Mouse (Mus musculus) MEL (cell line): ENCODE data around the gene Mturn. TPM values are rescaled to one million over a fixed set of nuclear protein-coding genes. Genes with fewer than 3 reads are reported as not detected.

ENCODE experiments used
- DNase-seq: peaks from one replicate; pipeline ENCODE4 v3.0.0; 2011; ENCODE audit warnings: low read depth, low spot score
- H3K27ac ChIP-seq: 2 replicates; pipeline ENCODE4 v1.5.1; 2012; ENCODE audit warnings: low read depth, mild to moderate bottlenecking, control low read depth, low read length, moderate library complexity; ENCODE audit not compliant: control insufficient read depth
- H3K27me3 ChIP-seq, 2 experiments: fragments of 150-350 bp in 1 of 2; sonication (generic) in 1 of 2; 2 replicates each; pipeline ENCODE4 v1.6.1; 2012; ENCODE audit warnings: low read length in 2 of 2, mild to moderate bottlenecking in 2 of 2, improper control_type of control experiment in 1 of 2, moderate library complexity in 1 of 2; ENCODE audit not compliant: insufficient read depth in 2 of 2, control insufficient read depth in 1 of 2
- H3K36me3 ChIP-seq, 2 experiments: 2 replicates each; pipeline ENCODE4 v1.6.1; 2012 to 2014; ENCODE audit warnings: low read length in 2 of 2, improper control_type of control experiment in 1 of 2, inconsistent platforms in 1 of 2, mild to moderate bottlenecking in 1 of 2; ENCODE audit not compliant: insufficient read depth in 2 of 2, control insufficient read depth in 1 of 2
- H3K4me1 ChIP-seq, 2 experiments: fragments of 150-350 bp in 1 of 2; sonication (generic) in 1 of 2; 2 replicates each; pipeline ENCODE4 v1.6.1; 2012; ENCODE audit warnings: low read length in 2 of 2, improper control_type of control experiment in 1 of 2, mild to moderate bottlenecking in 1 of 2; ENCODE audit not compliant: insufficient read depth in 2 of 2, control insufficient read depth in 1 of 2
- H3K4me3 ChIP-seq, 2 experiments: fragments of 150-350 bp in 1 of 2; sonication (generic) in 1 of 2; 2 replicates each; pipeline ENCODE4 v1.5.1; 2012; ENCODE audit warnings: low read depth in 2 of 2, low read length in 2 of 2, mild to moderate bottlenecking in 2 of 2, moderate library complexity in 2 of 2, control low read depth in 1 of 2, improper control_type of control experiment in 1 of 2; ENCODE audit not compliant: control insufficient read depth in 1 of 2, insufficient read depth in 1 of 2
- H3K79me2 ChIP-seq: 2 replicates; pipeline ENCODE4 v1.6.1; 2012; ENCODE audit warnings: mild to moderate bottlenecking, low read length, moderate library complexity; ENCODE audit not compliant: control insufficient read depth, poor library complexity, insufficient read depth
- H3K9ac ChIP-seq: 2 replicates; pipeline ENCODE4 v1.6.1; 2012; ENCODE audit warnings: low read depth, mild to moderate bottlenecking, control low read depth, low read length, moderate library complexity; ENCODE audit not compliant: control insufficient read depth, poor library complexity, severe bottlenecking
- H3K9me3 ChIP-seq: fragments of 150-350 bp; sonication (generic); replicated peaks from 2 replicates; pipeline ENCODE4 v1.6.1; 2012; ENCODE audit warnings: mild to moderate bottlenecking, low read length, improper control_type of control experiment, moderate library complexity; ENCODE audit not compliant: insufficient read depth
- BHLHE40 ChIP-seq: IDR thresholded peaks from 2 replicates; pipeline ENCODE4 v1.6.1; 2012; ENCODE audit warnings: low read depth, mild to moderate bottlenecking, inconsistent platforms, low read length, improper control_type of control experiment, borderline replicate concordance
- CHD1 ChIP-seq: IDR thresholded peaks from 2 replicates; pipeline ENCODE4 v1.6.1; 2012; ENCODE audit warnings: low read depth, mild to moderate bottlenecking, inconsistent platforms, low read length, improper control_type of control experiment
- CTCF ChIP-seq, 3 experiments: IDR thresholded peaks in 2 of 3; conservative IDR thresholded peaks in 1 of 3; 2 replicates each; pipeline ENCODE4 v1.5.1; 2011 to 2012; ENCODE audit warnings: low read length in 3 of 3, low read depth in 2 of 3, mild to moderate bottlenecking in 2 of 3, improper control_type of control experiment in 1 of 3, inconsistent platforms in 1 of 3, mixed read lengths in 1 of 3, moderate library complexity in 1 of 3; ENCODE audit not compliant: control insufficient read depth in 1 of 3, insufficient read depth in 1 of 3, poor library complexity in 1 of 3, severe bottlenecking in 1 of 3
- EP300 ChIP-seq, 2 experiments: IDR thresholded peaks; 2 replicates each; pipeline ENCODE4 v1.6.1; 2011; ENCODE audit warnings: improper control_type of control experiment in 2 of 2, low read length in 2 of 2, low read depth in 1 of 2, mild to moderate bottlenecking in 1 of 2
- GABPA ChIP-seq: IDR thresholded peaks from 2 replicates; pipeline ENCODE4 v1.6.1; 2012; ENCODE audit warnings: low read depth, mild to moderate bottlenecking, inconsistent platforms, low read length, improper control_type of control experiment, moderate library complexity
- GATA1 ChIP-seq: IDR thresholded peaks from 2 replicates; pipeline ENCODE4 v1.6.1; 2011; ENCODE audit warnings: low read depth, low read length, improper control_type of control experiment
- JUND ChIP-seq: IDR thresholded peaks from 2 replicates; pipeline ENCODE4 v1.6.1; 2011; ENCODE audit warnings: low read depth, mild to moderate bottlenecking, improper control_type of control experiment, low read length
- MAX ChIP-seq: IDR thresholded peaks from 2 replicates; pipeline ENCODE4 v1.6.1; 2011; ENCODE audit warnings: low read length, improper control_type of control experiment
- MXI1 ChIP-seq: IDR thresholded peaks from 2 replicates; pipeline ENCODE4 v1.6.1; 2011; ENCODE audit warnings: mild to moderate bottlenecking, low read depth, low read length, improper control_type of control experiment
- POLR2A ChIP-seq, 2 experiments: IDR thresholded peaks; 2 replicates each; pipeline ENCODE4 v1.6.1; 2011 to 2012; ENCODE audit warnings: low read length in 2 of 2, mild to moderate bottlenecking in 2 of 2, control low read depth in 1 of 2, improper control_type of control experiment in 1 of 2, low read depth in 1 of 2, moderate library complexity in 1 of 2; ENCODE audit not compliant: control insufficient read depth in 1 of 2, insufficient read depth in 1 of 2, poor library complexity in 1 of 2
- POLR2AphosphoS2 ChIP-seq: IDR thresholded peaks from 2 replicates; pipeline ENCODE4 v1.6.1; 2011; ENCODE audit warnings: low read length, improper control_type of control experiment
- POLR2AphosphoS5 ChIP-seq: IDR thresholded peaks from 2 replicates; pipeline ENCODE4 v1.6.1; 2012; ENCODE audit warnings: low read depth, borderline replicate concordance, mild to moderate bottlenecking, inconsistent platforms, low read length, moderate library complexity, mixed read lengths
- RCOR1 ChIP-seq: IDR thresholded peaks from 2 replicates; pipeline ENCODE4 v1.6.1; 2012; ENCODE audit warnings: low read depth, mild to moderate bottlenecking, inconsistent platforms, low read length, improper control_type of control experiment
- SMC3 ChIP-seq: IDR thresholded peaks from 2 replicates; pipeline ENCODE4 v1.6.1; 2011; ENCODE audit warnings: low read depth, low read length, improper control_type of control experiment
- TAL1 ChIP-seq: IDR thresholded peaks from 2 replicates; pipeline ENCODE4 v1.6.1; 2012; ENCODE audit warnings: mild to moderate bottlenecking, inconsistent platforms, low read length, moderate library complexity, mixed read lengths
- TBP ChIP-seq: IDR thresholded peaks from 2 replicates; pipeline ENCODE4 v1.8.0; 2011; ENCODE audit warnings: low read depth, low read length, improper control_type of control experiment
- TCF12 ChIP-seq: IDR thresholded peaks from 2 replicates; pipeline ENCODE4 v1.6.1; 2014; ENCODE audit warnings: low read depth, mild to moderate bottlenecking, inconsistent platforms, low read length, improper control_type of control experiment, moderate library complexity
- USF1 ChIP-seq: IDR thresholded peaks from 2 replicates; pipeline ENCODE4 v1.6.1; 2014; ENCODE audit warnings: low read depth, mild to moderate bottlenecking, inconsistent platforms, low read length, improper control_type of control experiment, moderate library complexity
- ZMIZ1 ChIP-seq: IDR thresholded peaks from 2 replicates; pipeline ENCODE4 v1.6.1; 2012; ENCODE audit warnings: low read depth, mild to moderate bottlenecking, inconsistent platforms, low read length, improper control_type of control experiment, moderate library complexity
- ZNF384 ChIP-seq: IDR thresholded peaks from 2 replicates; pipeline ENCODE4 v1.6.1; 2012; ENCODE audit warnings: low read depth, mild to moderate bottlenecking, inconsistent platforms, low read length, improper control_type of control experiment
- polyA plus RNA-seq, 2 experiments: library from polyadenylated mRNA; stranded (reverse) in 1 of 2; unstranded in 1 of 2; fragments of >175 nt in 1 of 2; fragments of >200 nt in 1 of 2; gene quantifications; 2 replicates each; pipeline versions ENCODE4 v1.2.1 to v1.2.4; 2012; ENCODE audit warnings: low replicate concordance in 2 of 2, low read depth in 1 of 2; ENCODE audit not compliant: insufficient read length in 2 of 2, insufficient read depth in 1 of 2, missing spikeins in 1 of 2
- total RNA-seq: library from RNA; depleted of rRNA; stranded (reverse); fragments of 300-350 nt; gene quantifications from 2 replicates; pipeline ENCODE4 v1.2.3, GENCODE M21; 2012

Mturn gene
- total and polyA plus RNA-seq, 3 experiments = 0.31 to 1.1 TPM; not detected in 1

GRCm38 (mm10) chr6:54701901-54702300, 20.5 kb downstream of the Mturn start:
- no peak overlapping the region for H3K4me3 ChIP-seq
- DNase-seq = no peak
- no peaks in the 10 kb centered on the region for H3K9me3 ChIP-seq
- H3K27ac ChIP-seq = no peak overlapping the region
- H3K36me3 ChIP-seq = no peaks in the 10 kb centered on the region
- no peaks in the 10 kb centered on the region; a peak in 1 of 4 replicates for H3K27me3 ChIP-seq
- no peak overlapping the region for H3K9ac ChIP-seq
- H3K79me2 ChIP-seq = no peaks in the 10 kb centered on the region
- 0 out of 4 replicates have a peak, but pooled peaks cover 0 to 4% of the 10 kb centered on the region in 2 experiments for H3K4me1 ChIP-seq
- TF ChIP-seq BHLHE40 (no peak), EP300 (IDR thresholded peaks at IDR 0.05; ENCODE audit: low read depth in 1 of 2, low read length in 2 of 2) (no peak), JUND (no peak), MXI1 (no peak), SMC3 (no peak)

DNA sequence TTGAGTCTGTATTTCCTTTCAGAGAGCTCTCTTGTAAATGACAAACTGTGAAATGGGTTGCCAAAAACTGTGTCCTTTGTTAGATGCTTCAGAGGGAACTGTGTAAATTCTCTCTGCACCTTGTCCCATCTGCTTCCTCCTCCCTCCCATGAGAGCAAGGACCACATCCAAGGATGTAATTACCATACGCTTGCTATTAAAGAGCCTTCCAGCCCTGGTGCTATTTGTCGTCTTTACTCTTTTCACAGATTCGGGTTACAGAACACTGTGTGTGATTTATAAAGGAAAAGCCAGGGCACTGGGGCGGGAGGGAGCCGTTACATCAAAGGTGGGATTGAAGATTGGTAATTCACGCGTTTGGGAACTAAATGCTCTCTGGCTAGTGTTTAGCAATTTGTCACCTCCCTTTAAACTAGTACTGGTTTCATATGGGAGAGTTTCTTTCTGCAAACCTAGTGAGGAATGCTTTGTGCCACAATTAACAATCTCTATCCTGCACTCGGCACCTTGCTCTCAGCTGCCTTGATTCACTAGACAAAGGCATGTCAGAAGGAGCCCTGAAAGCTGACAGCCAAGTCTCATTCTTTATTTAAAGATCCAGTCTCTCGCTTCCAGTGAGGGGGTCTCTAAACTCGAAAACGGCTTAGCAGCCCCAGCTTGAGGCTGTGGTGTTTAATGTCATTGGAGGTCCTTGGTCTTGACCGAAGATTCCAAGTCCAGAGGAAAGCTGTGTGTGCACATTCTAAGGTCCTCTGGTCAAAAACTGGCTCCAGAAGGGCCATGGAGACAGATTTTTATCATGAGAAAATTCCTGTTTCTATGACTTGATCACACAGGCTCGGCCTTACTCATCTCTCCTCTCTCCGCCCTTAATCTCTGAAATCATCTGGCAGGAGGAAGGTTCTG, 22.5 kb downstream of the Mturn start:
- no peak overlapping the region for H3K4me3 ChIP-seq
- H3K4me1 ChIP-seq = 0 out of 4 replicates have a peak, but pooled peaks cover 0 to 4% of the 10 kb centered on the region in 2 experiments
- no peaks in the 10 kb centered on the region for H3K9me3 ChIP-seq
- no peak for TF ChIP-seq TBP
- TF ChIP-seq JUND = no peak
- TF ChIP-seq TAL1 = no peak
- TF ChIP-seq GATA1 = no peak
- no peak for TF ChIP-seq RCOR1
- no peak for TF ChIP-seq CTCF (IDR thresholded peaks at IDR 0.05 in 2 of 3, conservative IDR thresholded peaks at IDR 0.05 in 1 of 3; ENCODE audit: control insufficient read depth in 1 of 3, insufficient read depth in 1 of 3, low read depth in 2 of 3, low read length in 3 of 3, poor library complexity in 1 of 3, severe bottlenecking in 1 of 3)
- TF ChIP-seq USF1 = no peak
- TF ChIP-seq POLR2AphosphoS2 = no peak
- TF ChIP-seq CHD1 = no peak
- no peak for TF ChIP-seq TCF12
- no peak for TF ChIP-seq ZNF384
- no peak for TF ChIP-seq POLR2A (IDR thresholded peaks at IDR 0.05; ENCODE audit: control insufficient read depth in 1 of 2, insufficient read depth in 1 of 2, low read depth in 1 of 2, low read length in 2 of 2, poor library complexity in 1 of 2)
- TF ChIP-seq ZMIZ1 = no peak
- TF ChIP-seq MAX = no peak
- no peak for TF ChIP-seq POLR2AphosphoS5
- TF ChIP-seq MXI1 = no peak
- no peak for TF ChIP-seq GABPA
- no peak overlapping the region for H3K27ac ChIP-seq
- no peaks in the 10 kb centered on the region for H3K36me3 ChIP-seq
- no peak overlapping the region for H3K9ac ChIP-seq
- DNase-seq = no peak
- no peaks in the 10 kb centered on the region; a peak in 1 of 4 replicates for H3K27me3 ChIP-seq
- H3K79me2 ChIP-seq = no peaks in the 10 kb centered on the region
